Mouse (Mus musculus) spleen, adult 2 months (tissue): ENCODE measurements around the gene Vps4a.

Source experiments
- CTCF ChIP-seq: fragments of 200-500 bp; IDR thresholded peaks from 2 replicates; pipeline ENCODE4 v1.5.1; 2011; ENCODE audit warnings: mild to moderate bottlenecking, inconsistent platforms; ENCODE audit not compliant: insufficient read depth, insufficient read length, insufficient replicate concordance; ENCODE audit errors: extremely low read depth
- POLR2A ChIP-seq: fragments of 200-500 bp; IDR thresholded peaks from 2 replicates; pipeline ENCODE4 v1.6.1; 2011; ENCODE audit warnings: low read depth, low read length, inconsistent platforms

DNA sequence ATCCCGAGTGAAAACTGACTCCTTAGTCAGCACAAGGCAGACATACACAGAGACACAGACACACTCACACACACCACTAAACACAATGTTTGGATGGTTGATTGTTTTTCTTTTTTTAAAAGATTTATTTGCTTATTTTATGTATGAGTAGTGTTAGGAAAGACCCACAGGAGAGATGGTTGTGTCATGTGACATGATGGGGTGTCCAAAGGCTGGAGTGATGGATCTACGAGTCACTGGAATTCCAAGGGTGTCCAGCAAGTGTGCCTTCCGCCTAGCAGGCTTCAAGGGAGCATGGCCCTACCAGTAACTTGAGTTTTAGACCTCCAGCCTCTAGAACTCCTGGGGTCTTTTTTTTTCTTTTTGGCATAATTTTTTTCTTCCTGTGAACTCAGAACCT is 1.7 kb upstream of the Vps4a start:
- TF ChIP-seq POLR2A: no peak
- no peak for TF ChIP-seq CTCF
